Mouse (Mus musculus) midbrain, embryonic 12.5 days (tissue): ENCODE measurements at regions not wholly inside any gene's neighbourhood (a gene's known extent, or its start where the extent isn't known, plus 50 kb on each side); places are given as distances from the start of the nearest gene placed in this dataset.
"Not testable (repeated sequence)": the region's sequence is repeated elsewhere in the genome, so short reads cannot be mapped to it uniquely, and the experiment has no call there.

Experiments used
- ATAC-seq: fragments of 200-750 bp; cut with Nextera tagmentation; 2 replicates; pipeline ENCODE4 v1.8.0; 2017; ENCODE audit warnings: low read depth, moderate TSS enrichment, moderate library complexity; ENCODE audit not compliant: low FRiP score
- H3K27ac ChIP-seq: fragments of 300-500 bp; sonication (generic); replicated peaks from 2 replicates; pipeline ENCODE4 v1.5.1; 2016; ENCODE audit warnings: mild to moderate bottlenecking
- H3K27me3 ChIP-seq: fragments of 300-500 bp; sonication (generic); 2 replicates; pipeline ENCODE4 v1.6.1; 2016; ENCODE audit warnings: mild to moderate bottlenecking
- H3K36me3 ChIP-seq: fragments of 300-500 bp; sonication (generic); 2 replicates; pipeline ENCODE4 v1.6.1; 2016
- H3K4me1 ChIP-seq: fragments of 300-500 bp; sonication (generic); 2 replicates; pipeline ENCODE4 v1.6.1; 2016
- H3K4me2 ChIP-seq: fragments of 300-500 bp; sonication (generic); replicated peaks from 2 replicates; pipeline ENCODE4 v1.6.1; 2016; ENCODE audit warnings: mild to moderate bottlenecking, moderate library complexity
- H3K4me3 ChIP-seq: fragments of 300-500 bp; sonication (generic); 2 replicates; pipeline ENCODE4 v1.5.1; 2016; ENCODE audit warnings: mild to moderate bottlenecking
- H3K9ac ChIP-seq: fragments of 300-500 bp; sonication (generic); replicated peaks from 2 replicates; pipeline ENCODE4 v1.6.1; 2016; ENCODE audit warnings: mild to moderate bottlenecking, moderate library complexity
- H3K9me3 ChIP-seq: fragments of 300-500 bp; sonication (generic); 2 replicates; pipeline ENCODE4 v1.6.1; 2016; ENCODE audit warnings: mild to moderate bottlenecking
- WGBS: fragments of 180-500 bp; shearing (Covaris S2); methylation state at CpG from one replicate; pipeline ENCODE4 v1.1.7; 2016; 5-methylcytosine and 5-hydroxymethylcytosine counted together

GRCm38 (mm10) chr17:4612741-4613140 lies 381.4 kb upstream of the Arid1b start:
- Histone ChIP-seq H3K4me3 (no peak overlapping the region), H3K27me3 (no peaks in the 10 kb centered on the region), H3K4me1 (no peaks in the 10 kb centered on the region), H3K27ac (no peak overlapping the region), H3K36me3 (no peaks in the 10 kb centered on the region), H3K4me2 (no peak overlapping the region), H3K9me3 (no peaks in the 10 kb centered on the region), H3K9ac (no peak overlapping the region)
- no peak for ATAC-seq
- 91% methylated on average over 7 of the region's 7 CpGs for WGBS

GRCm38 (mm10) chr17:4620361-4620760 lies 373.8 kb upstream of the Arid1b start:
- Histone ChIP-seq H3K4me3 (no peak overlapping the region), H3K4me1 (no peaks in the 10 kb centered on the region), H3K27me3 (no peaks in the 10 kb centered on the region), H3K36me3 (no peaks in the 10 kb centered on the region), H3K9me3 (no peaks in the 10 kb centered on the region), H3K4me2 (no peak overlapping the region), H3K9ac (no peak overlapping the region), H3K27ac (no peak overlapping the region)
- ATAC-seq = no peak

- 100% methylated on average over 1 of the region's 1 CpGs for WGBS
- not testable (repeated sequence) for H3K4me2 ChIP-seq, H3K4me3 ChIP-seq, H3K9ac ChIP-seq, H3K9me3 ChIP-seq, ATAC-seq, H3K27ac ChIP-seq, H3K27me3 ChIP-seq, H3K4me1 ChIP-seq, H3K36me3 ChIP-seq
These were observed 368.0 kb upstream of the Arid1b start for GRCm38 (mm10) chr17:4626126-4626525.

GRCm38 (mm10) chr17:4627542-4627941 lies 366.6 kb upstream of the Arid1b start:
- no peak overlapping the region for H3K4me3 ChIP-seq
- no peaks in the 10 kb centered on the region for H3K36me3 ChIP-seq
- peaks cover 4% of the 10 kb centered on the region; the same call in 1 of the 2 replicates for H3K4me1 ChIP-seq
- 81% methylated on average over 7 of the region's 7 CpGs for WGBS
- H3K9ac ChIP-seq = no peak overlapping the region
- H3K27me3 ChIP-seq = no peaks in the 10 kb centered on the region
- ATAC-seq = no peak
- H3K27ac ChIP-seq = no peak overlapping the region
- no peak overlapping the region for H3K4me2 ChIP-seq
- H3K9me3 ChIP-seq = no peaks in the 10 kb centered on the region

GRCm38 (mm10) chr17:4631122-4631521 lies 363.0 kb upstream of the Arid1b start:
- Histone ChIP-seq H3K9ac (no peak overlapping the region), H3K4me1 (peaks cover 4% of the 10 kb centered on the region; the same call in 1 of the 2 replicates), H3K36me3 (no peaks in the 10 kb centered on the region), H3K27me3 (no peaks in the 10 kb centered on the region), H3K9me3 (no peaks in the 10 kb centered on the region), H3K27ac (no peak overlapping the region), H3K4me2 (no peak overlapping the region), H3K4me3 (no peak overlapping the region)
- 95% methylated on average over 4 of the region's 4 CpGs for WGBS
- ATAC-seq = no peak

GRCm38 (mm10) chr17:4632506-4632905 lies 361.6 kb upstream of the Arid1b start:
- no peak for ATAC-seq
- Histone ChIP-seq H3K4me2 (no peak overlapping the region), H3K36me3 (no peaks in the 10 kb centered on the region), H3K9me3 (no peaks in the 10 kb centered on the region), H3K4me1 (peaks cover 9% of the 10 kb centered on the region), H3K9ac (no peak overlapping the region), H3K4me3 (no peak overlapping the region), H3K27me3 (no peaks in the 10 kb centered on the region), H3K27ac (no peak overlapping the region)
- 91% methylated on average over 2 of the region's 2 CpGs for WGBS

- 63% methylated on average over 3 of the region's 3 CpGs for WGBS
- H3K4me1 ChIP-seq = peaks cover 7% of the 10 kb centered on the region
- no peak overlapping the region for H3K4me2 ChIP-seq
- no peak overlapping the region for H3K9ac ChIP-seq
- no peak overlapping the region for H3K27ac ChIP-seq
- H3K27me3 ChIP-seq = no peaks in the 10 kb centered on the region
- no peaks in the 10 kb centered on the region for H3K9me3 ChIP-seq
- no peak for ATAC-seq
- no peak overlapping the region for H3K4me3 ChIP-seq
- no peaks in the 10 kb centered on the region for H3K36me3 ChIP-seq
These were observed 360.4 kb upstream of the Arid1b start for GRCm38 (mm10) chr17:4633771-4634170.

- no peak overlapping the region for H3K27ac ChIP-seq
- no peaks in the 10 kb centered on the region for H3K36me3 ChIP-seq
These were observed 357.3 kb upstream of the Arid1b start for GRCm38 (mm10) chr17:4636796-4637353.

GRCm38 (mm10) chr17:4639531-4639930 lies 354.6 kb upstream of the Arid1b start:
- Histone ChIP-seq H3K9me3 (no peaks in the 10 kb centered on the region), H3K4me2 (no peak overlapping the region), H3K27ac (no peak overlapping the region), H3K9ac (no peak overlapping the region), H3K27me3 (no peaks in the 10 kb centered on the region), H3K4me3 (no peak overlapping the region), H3K36me3 (no peaks in the 10 kb centered on the region), H3K4me1 (peaks cover 5% of the 10 kb centered on the region)
- ATAC-seq = no peak
- WGBS = 89% methylated on average over 4 of the region's 4 CpGs

More at GRCm38 (mm10) chr17:4636796-4637353, 357.3 kb upstream of the Arid1b start:
- H3K9me3 ChIP-seq = no peaks in the 10 kb centered on the region
- no peaks in the 10 kb centered on the region for H3K27me3 ChIP-seq
- H3K4me3 ChIP-seq = no peak overlapping the region
- H3K4me1 ChIP-seq = peaks cover 5% of the 10 kb centered on the region
- no peak overlapping the region for H3K9ac ChIP-seq
- no peak for ATAC-seq
- no peak overlapping the region for H3K4me2 ChIP-seq
- WGBS = 27% methylated on average over 5 of the region's 5 CpGs

- H3K9ac ChIP-seq = no peak overlapping the region
- no peak overlapping the region for H3K4me2 ChIP-seq
- no peaks in the 10 kb centered on the region for H3K36me3 ChIP-seq
- H3K27me3 ChIP-seq = no peaks in the 10 kb centered on the region
- WGBS = 90% methylated on average over 7 of the region's 7 CpGs
- H3K27ac ChIP-seq = no peak overlapping the region
- no peak overlapping the region for H3K4me3 ChIP-seq
- H3K9me3 ChIP-seq = no peaks in the 10 kb centered on the region
- peaks cover 5% of the 10 kb centered on the region for H3K4me1 ChIP-seq
- no peak for ATAC-seq
These were observed 353.6 kb upstream of the Arid1b start for GRCm38 (mm10) chr17:4640555-4640954.

GRCm38 (mm10) chr17:4641166-4641565 lies 353.0 kb upstream of the Arid1b start:
- Histone ChIP-seq H3K27me3 (no peaks in the 10 kb centered on the region), H3K4me1 (peaks cover 5% of the 10 kb centered on the region), H3K27ac (no peak overlapping the region), H3K9ac (no peak overlapping the region), H3K4me3 (no peak overlapping the region), H3K4me2 (no peak overlapping the region), H3K9me3 (no peaks in the 10 kb centered on the region), H3K36me3 (no peaks in the 10 kb centered on the region)
- 67% methylated on average over 4 of the region's 4 CpGs for WGBS
- no peak for ATAC-seq

- Histone ChIP-seq H3K9me3 (no peaks in the 10 kb centered on the region), H3K27me3 (no peaks in the 10 kb centered on the region), H3K4me2 (no peak overlapping the region), H3K27ac (no peak overlapping the region), H3K4me1 (0 out of 2 replicates have a peak, but pooled peaks cover under 1% of the 10 kb centered on the region), H3K9ac (no peak overlapping the region), H3K36me3 (no peaks in the 10 kb centered on the region), H3K4me3 (no peak overlapping the region)
- WGBS = 81% methylated on average over 1 of the region's 1 CpGs
- no peak for ATAC-seq
These were observed 352.1 kb upstream of the Arid1b start for GRCm38 (mm10) chr17:4642046-4642445.

GRCm38 (mm10) chr17:4643343-4643742 lies 350.8 kb upstream of the Arid1b start:
- no peak for ATAC-seq

More at GRCm38 (mm10) chr17:4643343-4643742, 350.8 kb upstream of the Arid1b start:
- Histone ChIP-seq H3K9ac (no peak overlapping the region), H3K4me3 (no peak overlapping the region), H3K9me3 (no peaks in the 10 kb centered on the region), H3K36me3 (no peaks in the 10 kb centered on the region), H3K27me3 (no peaks in the 10 kb centered on the region), H3K4me1 (no peaks in the 10 kb centered on the region), H3K27ac (no peak overlapping the region), H3K4me2 (no peak overlapping the region)
- 88% methylated on average over 6 of the region's 6 CpGs for WGBS
